13 mouse cellular contexts compared by ENCODE assay signal in the genomic region with DNA sequence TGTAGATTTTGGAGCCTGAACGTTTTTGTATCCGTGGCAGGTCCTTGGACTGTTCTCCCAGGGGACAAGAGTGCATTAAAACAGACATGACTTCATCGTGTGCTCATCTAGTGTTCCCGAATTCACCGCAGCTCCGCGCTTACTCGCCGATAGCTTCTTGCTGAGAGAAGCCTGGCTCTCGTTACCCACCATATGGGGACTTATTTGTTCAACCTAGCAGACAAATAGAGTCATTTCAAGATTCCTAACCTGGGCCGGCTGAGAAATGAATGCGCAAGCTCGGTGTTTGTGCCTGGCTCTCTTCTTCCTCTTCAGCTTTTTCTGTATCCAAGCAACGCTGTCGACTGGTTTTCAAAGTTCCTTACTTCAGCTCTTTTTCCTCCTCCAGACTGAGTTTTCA. TPM values are rescaled to one million over a fixed set of nuclear protein-coding genes. Genes with fewer than 3 reads are reported as not detected.
A peak's percentile ranks its signal among the peaks of the same experiment; 100 is the strongest.
DNase-seq lines count a peak whose midpoint lies in the region; ATAC-seq and TF ChIP-seq lines count a peak whose summit lies in the region.
"Had no signal": no experiment of that assay in that cellular context is flagged by ENCODE, and none has a peak within 500 bp of the region (broad histone marks: within the 10 kb centered on the region; RNA-seq: fewer than 3 reads in every experiment).

No protein-coding gene starts in this region.

- intact Hi-C loops in left cerebral cortex, postnatal 14 days (cut with DNase I): no loop called here
- intact Hi-C loops in left cerebral cortex, adult 2 months (cut with DNase I): no loop called here

- peak overlapping the region; percentile 28; the same call in 1 of the 2 replicates for H3K4me2 ChIP-seq in forebrain, postnatal 0 days (ENCODE audit: low read depth)
- no peak overlapping the region for H3K4me2 ChIP-seq in forebrain, embryonic 12.5 days
- peak overlapping the region; percentile 14; the same call in 1 of the 2 replicates for H3K4me2 ChIP-seq in hindbrain, postnatal 0 days (ENCODE audit: low read depth, low read length)
- H3K4me2 ChIP-seq: embryonic facial prominence, embryonic 12.5 days; lung, embryonic 15.5 days had no signal

- H3K27me3 ChIP-seq in forebrain, postnatal 0 days (ENCODE audit: insufficient read depth, low read length): no peaks in the 10 kb centered on the region
- H3K27me3 ChIP-seq in forebrain, embryonic 12.5 days: no peaks in the 10 kb centered on the region
- no peaks in the 10 kb centered on the region for H3K27me3 ChIP-seq in hindbrain, postnatal 0 days (ENCODE audit: insufficient read depth, low read length)
- H3K27me3 ChIP-seq: embryonic facial prominence, embryonic 12.5 days; lung, embryonic 15.5 days; Patski had no signal

- peak overlapping the region; percentile 54 for H3K27ac ChIP-seq in forebrain, postnatal 0 days (ENCODE audit: low read depth, low read length)
- no peak overlapping the region for H3K27ac ChIP-seq in forebrain, embryonic 12.5 days
- H3K27ac ChIP-seq in left cerebral cortex, adult 2 months: no peak overlapping the region
- H3K27ac ChIP-seq in hindbrain, postnatal 0 days: no peak overlapping the region; the same call in 1 of the 2 replicates
- H3K27ac ChIP-seq: embryonic facial prominence, embryonic 12.5 days; lung, embryonic 15.5 days had no signal

- peak; percentile 54 for ATAC-seq in forebrain, postnatal 0 days
- ATAC-seq in forebrain, embryonic 12.5 days (ENCODE audit: low FRiP score): no peak
- peak; percentile 64 for ATAC-seq in hindbrain, postnatal 0 days
- ATAC-seq in erythroblast, adult 5-6 weeks (replicated peaks; ENCODE audit: low FRiP score, poor library complexity, severe bottlenecking): no peak
- ATAC-seq: intestine, embryonic 16.5 days; Patski had no signal

- H3K9me3 ChIP-seq in forebrain, postnatal 0 days (ENCODE audit: low read length): no peaks in the 10 kb centered on the region
- no peaks in the 10 kb centered on the region for H3K9me3 ChIP-seq in forebrain, embryonic 12.5 days
- H3K9me3 ChIP-seq in hindbrain, postnatal 0 days (ENCODE audit: low read length): no peaks in the 10 kb centered on the region
- H3K9me3 ChIP-seq: embryonic facial prominence, embryonic 12.5 days; lung, embryonic 15.5 days had no signal

- no peak for TF ChIP-seq CTCF in forebrain, postnatal 0 days (IDR thresholded peaks at IDR 0.05; ENCODE audit: low read depth)
- TF ChIP-seq CTCF in left cerebral cortex, adult 2 months (IDR thresholded peaks at IDR 0.05): no peak
- no peak for TF ChIP-seq CTCF in hindbrain, postnatal 0 days (IDR thresholded peaks at IDR 0.05; ENCODE audit: low read depth)

- no peak overlapping the region for H3K4me3 ChIP-seq in forebrain, postnatal 0 days (ENCODE audit: low read depth, low read length)
- H3K4me3 ChIP-seq in forebrain, embryonic 12.5 days (replicated peaks): no peak overlapping the region
- H3K4me3 ChIP-seq in left cerebral cortex, adult 2 months: no peak overlapping the region
- no peak overlapping the region for H3K4me3 ChIP-seq in hindbrain, postnatal 0 days (ENCODE audit: low read length)
- H3K4me3 ChIP-seq: embryonic facial prominence, embryonic 12.5 days; lung, embryonic 15.5 days had no signal

- H3K4me1 ChIP-seq in forebrain, postnatal 0 days (ENCODE audit: insufficient read depth): peaks cover 5% of the 10 kb centered on the region; the same call in 1 of the 2 replicates
- H3K4me1 ChIP-seq in forebrain, embryonic 12.5 days: no peaks in the 10 kb centered on the region; the same call in 1 of the 2 replicates
- no peaks in the 10 kb centered on the region for H3K4me1 ChIP-seq in hindbrain, postnatal 0 days (ENCODE audit: insufficient read depth, low read length)

- H3K9ac ChIP-seq in forebrain, postnatal 0 days: no peak overlapping the region
- H3K9ac ChIP-seq in forebrain, embryonic 12.5 days: no peak overlapping the region
- no peak overlapping the region; the same call in 1 of the 2 replicates for H3K9ac ChIP-seq in hindbrain, postnatal 0 days (replicated peaks; ENCODE audit: low read length)
- H3K9ac ChIP-seq: embryonic facial prominence, embryonic 12.5 days; lung, embryonic 15.5 days had no signal

- WGBS in forebrain, postnatal 0 days: 37% methylated on average over 15 of the region's 15 CpGs
- 70% methylated on average over 15 of the region's 15 CpGs for WGBS in forebrain, embryonic 12.5 days
- WGBS in hindbrain, postnatal 0 days: 30% methylated on average over 15 of the region's 15 CpGs

- no peaks in the 10 kb centered on the region for H3K36me3 ChIP-seq in forebrain, postnatal 0 days (ENCODE audit: insufficient read depth)
- no peaks in the 10 kb centered on the region for H3K36me3 ChIP-seq in forebrain, embryonic 12.5 days (replicated peaks)
- no peaks in the 10 kb centered on the region for H3K36me3 ChIP-seq in hindbrain, postnatal 0 days (ENCODE audit: insufficient read depth, low read length)
- H3K36me3 ChIP-seq: embryonic facial prominence, embryonic 12.5 days; lung, embryonic 15.5 days had no signal

- peak; percentile 57 for DNase-seq in forebrain, postnatal 0 days
- DNase-seq in left cerebral cortex, postnatal 14 days (ENCODE audit: low spot score in 2 of 2): peak; percentile 31 to 36
- DNase-seq in left cerebral cortex, adult 2 months (ENCODE audit: extremely low spot score in 1 of 2, low spot score in 2 of 2): no peak
- DNase-seq in cerebellum, adult 18-20 months: peak; percentile 53 to 56
- peak; percentile 71 for DNase-seq in hindbrain, postnatal 0 days (ENCODE audit: low spot score)
- no peak for DNase-seq in retina, embryonic 14.5 days (ENCODE audit: low spot score)
- DNase-seq: adrenal gland, postnatal 10 days had no signal

RNA-seq across cellular contexts. Expression of gene Tspan18, which starts 43.5 kb away (rescaled TPM):
- total RNA-seq in forebrain, postnatal 0 days (2014; rRNA removed): 14.8 and 23.1 TPM in 2 replicates
- polyA plus RNA-seq in forebrain, postnatal 0 days (2015; fragmentation: Nextera tagmentation; extraction: Ambion mirVana): 14.4 and 18.1 TPM in 2 replicates
- polyA plus RNA-seq in forebrain, embryonic 12.5 days (2016; fragmentation: Nextera tagmentation; extraction: Ambion mirVana): 31.2 and 32.5 TPM in 2 replicates
- 1 to 10 TPM; 3.5 to 7.4 TPM for total RNA-seq in left cerebral cortex, postnatal 14 days (2021)
- total RNA-seq in left cerebral cortex, adult 2 months (2021): 1 to 10 TPM; 1.5 to 3.0 TPM
- total RNA-seq in hindbrain, postnatal 0 days (2014; rRNA removed): 23.5 and 26.2 TPM in 2 replicates
- polyA plus RNA-seq in hindbrain, postnatal 0 days (2015; fragmentation: Nextera tagmentation; extraction: Ambion mirVana): 11.1 and 12.3 TPM in 2 replicates
- not detected in 2 replicates for total RNA-seq in erythroblast, adult 5-6 weeks (2015; ENCODE audit: low replicate concordance)
- not detected in 2 replicates for total RNA-seq in erythroblast, adult 5-6 weeks (2017; ENCODE audit: low replicate concordance)

Comparison
In these comparisons a context has a peak if more than half of its experiments do, and no peak if none do; other contexts are left out.
1. ATAC-seq: peak in forebrain, postnatal 0 days (single experiment) and hindbrain, postnatal 0 days (single experiment); none in forebrain, embryonic 12.5 days (single experiment) and erythroblast, adult 5-6 weeks (single experiment).
2. DNase-seq: peak in forebrain, postnatal 0 days (single experiment), left cerebral cortex, postnatal 14 days (2 of 2), cerebellum, adult 18-20 months (2 of 2) and hindbrain, postnatal 0 days (single experiment); none in left cerebral cortex, adult 2 months (0 of 2) and retina, embryonic 14.5 days (single experiment).